Mouse (Mus musculus) forebrain, embryonic 11.5 days (tissue): ENCODE results near the gene Inafm2. TPM values are rescaled to one million over a fixed set of nuclear protein-coding genes. Genes with fewer than 3 reads are reported as not detected.

Experiments used
- ATAC-seq: fragments of 200-750 bp; cut with Nextera tagmentation; replicated peaks from 2 replicates; pipeline ENCODE4 v1.8.0; 2017; ENCODE audit warnings: moderate TSS enrichment; ENCODE audit not compliant: low FRiP score
- DNase-seq: peaks from one replicate; pipeline ENCODE4 v3.0.0-alpha.2; 2017; ENCODE audit warnings: low spot score
- H3K27ac ChIP-seq: fragments of 300-500 bp; sonication (generic); 2 replicates; pipeline ENCODE4 v1.5.1; 2014; ENCODE audit warnings: low read depth, low read length
- H3K27me3 ChIP-seq: fragments of 300-500 bp; sonication (generic); 2 replicates; pipeline ENCODE4 v1.6.1; 2014; ENCODE audit warnings: mild to moderate bottlenecking, low read length, mixed read lengths; ENCODE audit not compliant: control insufficient read depth, insufficient read depth
- H3K36me3 ChIP-seq: fragments of 300-500 bp; sonication (generic); 2 replicates; pipeline ENCODE4 v1.6.1; 2014; ENCODE audit warnings: mild to moderate bottlenecking, low read length, moderate library complexity, mixed read lengths; ENCODE audit not compliant: control insufficient read depth, insufficient read depth
- H3K4me1 ChIP-seq: fragments of 300-500 bp; sonication (generic); replicated peaks from 2 replicates; pipeline ENCODE4 v1.6.1; 2014; ENCODE audit warnings: low read length, mixed read lengths; ENCODE audit not compliant: control insufficient read depth, insufficient read depth
- H3K4me2 ChIP-seq: fragments of 300-500 bp; sonication (generic); 2 replicates; pipeline ENCODE4 v1.6.1; 2014; ENCODE audit warnings: low read depth, mild to moderate bottlenecking, low read length, moderate library complexity, mixed read lengths; ENCODE audit not compliant: severe bottlenecking
- H3K4me3 ChIP-seq: fragments of 300-500 bp; sonication (generic); 2 replicates; pipeline ENCODE4 v1.5.1; 2014; ENCODE audit warnings: low read depth, low read length
- H3K9ac ChIP-seq: fragments of 300-500 bp; sonication (generic); 2 replicates; pipeline ENCODE4 v1.6.1; 2014; ENCODE audit warnings: low read length
- H3K9me3 ChIP-seq: fragments of 300-500 bp; sonication (generic); 2 replicates; pipeline ENCODE4 v1.6.1; 2016; ENCODE audit warnings: low read length, mixed read lengths; ENCODE audit not compliant: control insufficient read depth
- WGBS: fragments of 180-500 bp; shearing (Covaris S2); extraction: QIAGEN DNeasy Blood & Tissue Kit; methylation state at CpG from one replicate; pipeline ENCODE4 v1.1.7; 2014; 5-methylcytosine and 5-hydroxymethylcytosine counted together
- polyA plus RNA-seq: library from polyadenylated mRNA; unstranded; fragments of >200 nt; fragmentation: Nextera tagmentation; extraction: Ambion mirVana; gene quantifications from 2 replicates; pipeline ENCODE4 v1.2.1, GENCODE M21; 2014

Gene Inafm2
- polyA plus RNA-seq, 1 experiment from 2014 or later: 30.4 TPM

GRCm38 (mm10) chr2:118716677-118717076 lies 28.9 kb upstream of the Inafm2 start:
- WGBS: 84% methylated on average over 5 of the region's 5 CpGs
- ATAC-seq: no peak
- H3K4me1 ChIP-seq: 0 out of 2 replicates have a peak, but pooled peaks cover 4% of the 10 kb centered on the region
- H3K9ac ChIP-seq: no peak overlapping the region
- no peak overlapping the region for H3K4me2 ChIP-seq
- H3K36me3 ChIP-seq: no peaks in the 10 kb centered on the region
- H3K27ac ChIP-seq: no peak overlapping the region
- peaks cover 9% of the 10 kb centered on the region for H3K27me3 ChIP-seq
- DNase-seq: no peak
- no peak overlapping the region for H3K4me3 ChIP-seq
- H3K9me3 ChIP-seq: no peaks in the 10 kb centered on the region

GRCm38 (mm10) chr2:118723693-118724486 lies 21.7 kb upstream of the Inafm2 start:
- H3K27ac ChIP-seq: no peak overlapping the region
- no peak for ATAC-seq
- H3K36me3 ChIP-seq: no peaks in the 10 kb centered on the region
- H3K4me2 ChIP-seq: no peak overlapping the region
- no peaks in the 10 kb centered on the region for H3K9me3 ChIP-seq
- no peaks in the 10 kb centered on the region for H3K4me1 ChIP-seq
- no peak overlapping the region for H3K9ac ChIP-seq
- DNase-seq: no peak
- H3K27me3 ChIP-seq: no peaks in the 10 kb centered on the region; the same call in 1 of the 2 replicates
- H3K4me3 ChIP-seq: no peak overlapping the region
- 82% methylated on average over 15 of the region's 15 CpGs for WGBS

GRCm38 (mm10) chr2:118725511-118725910 lies 20.0 kb upstream of the Inafm2 start:
- no peak overlapping the region for H3K4me3 ChIP-seq
- H3K9ac ChIP-seq: no peak overlapping the region
- ATAC-seq (no peak), DNase-seq (no peak)
- no peak overlapping the region for H3K4me2 ChIP-seq
- H3K27ac ChIP-seq: no peak overlapping the region
- H3K4me1 ChIP-seq: no peaks in the 10 kb centered on the region
- H3K36me3 ChIP-seq: no peaks in the 10 kb centered on the region
- no peaks in the 10 kb centered on the region; the same call in 1 of the 2 replicates for H3K27me3 ChIP-seq
- no peaks in the 10 kb centered on the region for H3K9me3 ChIP-seq
- WGBS: 91% methylated on average over 4 of the region's 4 CpGs

DNA sequence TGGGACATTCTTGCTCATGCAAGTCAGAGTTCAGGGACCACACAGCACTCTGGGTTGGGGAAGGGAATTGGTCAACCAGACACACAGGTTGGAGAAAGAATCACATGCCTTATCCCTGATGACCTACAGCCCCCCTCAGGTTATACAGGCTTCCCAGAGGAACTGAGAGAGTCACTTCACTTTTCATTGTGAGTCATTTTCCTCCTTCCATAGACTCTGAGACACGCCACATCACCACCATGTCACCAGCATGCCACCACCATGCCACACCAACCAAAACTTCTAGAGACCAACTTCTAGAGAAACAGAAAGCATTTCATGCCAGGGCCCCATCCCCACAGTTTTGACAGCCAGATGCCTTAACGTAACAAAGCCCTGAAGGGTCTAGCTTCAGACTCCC lies 18.7 kb upstream of the Inafm2 start:
- no peak overlapping the region for H3K4me2 ChIP-seq
- H3K9ac ChIP-seq: no peak overlapping the region
- DNase-seq (no peak), ATAC-seq (no peak)
- H3K27ac ChIP-seq: no peak overlapping the region
- no peak overlapping the region for H3K4me3 ChIP-seq
- no peaks in the 10 kb centered on the region for H3K36me3 ChIP-seq
- 88% methylated on average over 2 of the region's 2 CpGs for WGBS
- H3K27me3 ChIP-seq: no peaks in the 10 kb centered on the region; the same call in 1 of the 2 replicates
- no peaks in the 10 kb centered on the region for H3K4me1 ChIP-seq
- H3K9me3 ChIP-seq: no peaks in the 10 kb centered on the region

GRCm38 (mm10) chr2:118727911-118728310 lies 17.6 kb upstream of the Inafm2 start:
- Histone ChIP-seq H3K4me3 (no peak overlapping the region), H3K36me3 (no peaks in the 10 kb centered on the region), H3K9me3 (no peaks in the 10 kb centered on the region), H3K4me2 (no peak overlapping the region), H3K4me1 (no peaks in the 10 kb centered on the region), H3K9ac (no peak overlapping the region), H3K27me3 (no peaks in the 10 kb centered on the region; the same call in 1 of the 2 replicates), H3K27ac (no peak overlapping the region)
- ATAC-seq: no peak
- WGBS: 30% methylated on average over 9 of the region's 9 CpGs
- no peak for DNase-seq

DNA sequence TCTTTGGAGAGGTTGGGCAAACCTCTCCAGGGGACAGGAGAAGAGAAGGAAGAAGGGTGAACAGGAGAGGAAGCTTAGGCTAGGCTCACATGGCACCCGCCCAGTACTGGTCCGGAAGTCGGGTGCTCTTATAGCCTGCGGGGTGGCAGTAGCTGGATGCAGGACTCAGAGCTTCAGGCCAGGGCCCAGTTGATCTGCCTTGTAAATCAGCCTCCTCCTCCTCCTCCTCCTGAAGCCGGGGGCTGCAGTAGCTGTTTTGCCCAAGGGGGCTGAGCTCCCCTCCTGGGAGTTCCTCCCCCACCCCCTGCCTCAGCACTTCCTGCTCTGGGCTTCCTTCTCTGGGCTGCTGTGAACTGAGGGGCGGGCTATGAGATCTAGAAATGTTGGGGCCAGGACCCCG lies 17.2 kb upstream of the Inafm2 start, which contains the start of gene Plcb2:
Gene Plcb2, minus strand, starts transcription at position 102 of the 400 bp plus-strand sequence.
- H3K9ac ChIP-seq: no peak within 1 kb of the TSS
- H3K36me3 ChIP-seq: no peaks in the 10 kb centered on the region
- H3K4me1 ChIP-seq: no peaks in the 10 kb centered on the region
- no peak within 1 kb of the TSS for H3K27ac ChIP-seq
- no peak for ATAC-seq
- DNase-seq: no peak
- no peaks in the 10 kb centered on the region; the same call in 1 of the 2 replicates for H3K27me3 ChIP-seq
- H3K4me3 ChIP-seq: no peak within 1 kb of the TSS
- 21% methylated on average over 7 of the region's 7 CpGs for WGBS
- no peak within 1 kb of the TSS for H3K4me2 ChIP-seq
- H3K9me3 ChIP-seq: no peaks in the 10 kb centered on the region

DNA sequence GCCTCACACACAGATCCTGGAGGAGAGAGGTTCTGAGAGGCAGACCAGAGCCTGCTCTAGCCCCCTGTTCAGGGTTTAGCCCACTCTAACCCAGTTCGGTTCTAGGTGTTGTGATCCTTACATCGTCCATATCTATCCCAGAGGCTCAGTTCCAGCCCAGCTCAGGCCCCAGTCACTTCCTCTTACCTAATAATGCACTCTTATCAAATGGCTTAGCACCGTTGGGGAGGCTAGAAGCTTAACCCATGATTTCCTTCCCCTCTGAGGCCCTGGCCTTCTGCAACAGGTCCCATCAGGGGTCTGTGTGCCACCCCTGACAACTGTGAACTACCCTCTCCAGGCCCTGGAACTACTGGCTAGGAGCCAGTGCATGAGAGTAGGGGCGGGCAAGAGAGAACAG lies 16.4 kb upstream of the Inafm2 start:
- Histone ChIP-seq H3K27ac (no peak overlapping the region), H3K4me2 (no peak overlapping the region), H3K36me3 (no peaks in the 10 kb centered on the region), H3K4me1 (no peaks in the 10 kb centered on the region), H3K27me3 (no peaks in the 10 kb centered on the region; the same call in 1 of the 2 replicates), H3K4me3 (no peak overlapping the region), H3K9me3 (no peaks in the 10 kb centered on the region), H3K9ac (no peak overlapping the region)
- no peak for ATAC-seq
- WGBS: 50% methylated on average over 4 of the region's 4 CpGs
- no peak for DNase-seq

- no peaks in the 10 kb centered on the region; the same call in 1 of the 2 replicates for H3K27me3 ChIP-seq
- H3K9ac ChIP-seq: no peak overlapping the region
- no peak overlapping the region for H3K4me3 ChIP-seq
- DNase-seq (no peak), ATAC-seq (no peak)
- no peaks in the 10 kb centered on the region for H3K4me1 ChIP-seq
- H3K4me2 ChIP-seq: no peak overlapping the region
- 26% methylated on average over 8 of the region's 8 CpGs for WGBS
- H3K27ac ChIP-seq: no peak overlapping the region
- no peaks in the 10 kb centered on the region for H3K9me3 ChIP-seq
- H3K36me3 ChIP-seq: no peaks in the 10 kb centered on the region
These were observed 15.5 kb upstream of the Inafm2 start for GRCm38 (mm10) chr2:118729816-118730621.
